Mouse (Mus musculus) mouse trophoblast stem cell (cell line): ENCODE results near the gene Zfp420.
"Not testable (repeated sequence)": the region's sequence is repeated elsewhere in the genome, so short reads cannot be mapped to it uniquely, and the experiment has no call there.

ENCODE experiments used
- in situ Hi-C, 2 experiments: fragments of 300-500 bp; cut with MseI, MboI; formaldehyde crosslinking; loops; 2 replicates in 1 of 2; 3 replicates in 1 of 2; pipeline ENCODE4 v1.15.1; 2025

Zfp420 gene

GRCm38 (mm10) chr7:29859532-29860517 is at the start of gene Zfp420:
Zfp420 (plus strand) TSS chr7:29859979.
- in situ Hi-C loops, result no loop called here

DNA sequence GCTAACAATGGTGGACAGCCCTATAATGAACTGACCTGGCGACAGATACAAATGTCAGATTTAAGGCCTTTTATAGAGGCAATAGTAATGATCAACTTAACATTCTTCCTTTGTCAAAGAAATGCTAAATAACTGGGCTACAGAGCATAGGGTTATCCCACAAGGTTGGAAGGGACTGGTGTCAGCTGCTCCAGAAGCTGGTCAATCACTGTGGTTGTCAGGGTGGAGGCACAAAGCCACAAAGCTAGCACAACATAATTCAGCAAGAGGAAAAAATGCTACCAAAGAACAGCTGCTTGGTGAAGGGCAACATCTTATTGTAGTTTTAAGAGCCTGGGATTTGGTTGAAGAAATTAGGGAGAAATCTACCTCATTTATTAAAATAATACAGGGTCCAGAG is 47.5 kb upstream of the Zfp420 start:
- in situ Hi-C loops, result no loop called here

DNA sequence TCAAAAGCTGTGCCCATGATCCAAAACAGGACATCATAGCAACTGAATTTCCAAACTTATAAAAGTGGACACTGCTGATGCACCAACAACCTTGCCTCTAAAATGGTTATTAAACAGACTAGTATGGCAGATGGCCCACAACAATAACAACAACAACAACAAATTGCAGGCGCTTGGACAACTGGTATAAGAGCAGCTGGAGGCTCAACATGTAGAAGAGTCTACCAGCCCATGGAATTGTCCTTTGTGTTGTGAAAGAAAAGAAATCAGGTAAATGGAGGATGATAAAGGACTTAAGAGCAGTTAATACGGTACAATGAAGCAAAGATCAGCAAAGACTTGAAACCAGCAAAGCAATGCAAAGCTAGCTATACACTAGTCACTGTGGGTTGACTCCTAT is 45.4 kb upstream of the Zfp420 start:
- in situ Hi-C loops, result no loop called here

- in situ Hi-C loops, result no loop called here
Observed at GRCm38 (mm10) chr7:29815061-29815784, 44.6 kb upstream of the Zfp420 start.

- in situ Hi-C loops, result no loop called here
Observed at GRCm38 (mm10) chr7:29815910-29816429, 43.8 kb upstream of the Zfp420 start, which contains the start of gene Zfp790. Zfp790 (plus strand) TSS chr7:29816114.

GRCm38 (mm10) chr7:29818619-29819254 is 41.0 kb upstream of the Zfp420 start:
- in situ Hi-C loops, result no loop called here

- in situ Hi-C loops, result no loop called here
Observed at GRCm38 (mm10) chr7:29828001-29828400, 31.8 kb upstream of the Zfp420 start.

DNA sequence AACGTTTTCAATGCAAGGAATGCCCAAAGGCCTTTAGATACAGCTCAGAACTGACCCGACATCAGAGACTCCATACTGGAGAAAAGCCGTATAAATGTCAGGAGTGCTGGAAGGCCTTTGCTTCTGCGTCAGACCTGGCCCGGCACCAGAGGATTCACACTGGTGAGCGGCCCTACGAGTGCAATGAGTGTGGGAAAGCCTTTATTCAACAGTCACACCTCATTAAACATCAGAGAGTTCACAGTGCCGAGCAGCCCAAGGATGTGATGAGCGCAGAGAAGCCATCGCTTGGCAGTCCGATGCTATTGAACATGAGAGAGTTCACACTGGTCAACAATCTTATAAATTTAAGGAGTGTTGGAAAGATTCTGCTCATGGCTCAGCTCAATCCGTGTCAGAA is 30.0 kb upstream of the Zfp420 start:
- in situ Hi-C loops, result no loop called here

DNA sequence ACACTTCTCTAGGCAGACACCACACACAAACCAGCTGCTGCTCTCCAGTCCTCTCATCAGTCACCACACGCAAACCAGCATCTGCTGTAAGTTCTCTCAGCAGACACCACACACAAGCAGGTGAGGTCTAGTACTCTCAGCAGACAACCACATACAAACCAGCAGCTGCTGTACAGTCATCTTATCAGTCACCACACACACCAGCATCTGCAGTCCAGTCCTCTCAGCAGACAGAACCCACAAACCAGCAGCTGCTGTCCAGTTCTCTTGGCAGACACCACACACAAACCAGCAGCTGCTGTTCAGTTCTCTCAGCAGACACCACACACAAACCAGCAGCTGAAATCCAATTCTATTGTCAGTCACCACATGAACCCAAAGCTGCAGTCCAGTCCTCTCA is 23.0 kb upstream of the Zfp420 start:
- in situ Hi-C loops, result no loop called here

DNA sequence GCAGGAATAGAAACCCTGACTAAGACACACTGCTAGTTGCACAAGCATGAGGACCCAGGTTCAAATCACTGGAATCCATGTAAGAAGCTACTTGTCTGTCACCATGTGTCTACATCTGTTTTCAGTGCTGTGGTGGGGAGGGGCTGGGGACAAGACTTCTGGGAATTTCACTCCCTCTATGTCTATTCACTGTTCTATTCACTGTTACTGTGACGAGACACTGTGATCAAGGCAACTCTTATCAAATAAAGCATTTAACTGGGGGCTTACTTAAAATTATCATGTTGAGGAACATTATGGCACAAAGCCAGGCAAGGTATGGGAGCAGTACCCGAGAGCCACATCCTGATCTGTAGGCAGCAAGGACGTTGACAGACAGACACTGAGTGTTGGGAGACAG is 20.5 kb upstream of the Zfp420 start:
- in situ Hi-C loops, result no loop called here

GRCm38 (mm10) chr7:29842105-29842504 is 17.7 kb upstream of the Zfp420 start:
- in situ Hi-C loops, result no loop called here

DNA sequence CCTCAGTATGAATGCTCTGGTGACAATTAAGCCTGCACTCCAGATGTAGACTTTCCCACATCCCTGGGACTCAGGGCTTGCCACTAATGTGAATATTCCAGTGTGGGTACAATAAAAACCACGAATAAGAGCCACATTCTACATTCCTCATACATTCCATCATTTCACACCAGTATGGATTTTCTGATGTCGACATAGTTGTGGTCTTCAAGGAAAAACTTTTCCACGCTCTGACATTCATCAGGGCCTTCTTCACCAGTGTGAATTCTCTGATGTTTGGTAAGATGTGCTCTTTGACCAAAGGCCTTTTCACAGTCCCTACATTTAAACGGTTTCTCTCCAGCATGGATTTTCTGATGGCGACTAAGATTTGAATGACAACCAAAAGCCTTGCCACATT is 15.2 kb upstream of the Zfp420 start:
- in situ Hi-C loops, result no loop called here

DNA sequence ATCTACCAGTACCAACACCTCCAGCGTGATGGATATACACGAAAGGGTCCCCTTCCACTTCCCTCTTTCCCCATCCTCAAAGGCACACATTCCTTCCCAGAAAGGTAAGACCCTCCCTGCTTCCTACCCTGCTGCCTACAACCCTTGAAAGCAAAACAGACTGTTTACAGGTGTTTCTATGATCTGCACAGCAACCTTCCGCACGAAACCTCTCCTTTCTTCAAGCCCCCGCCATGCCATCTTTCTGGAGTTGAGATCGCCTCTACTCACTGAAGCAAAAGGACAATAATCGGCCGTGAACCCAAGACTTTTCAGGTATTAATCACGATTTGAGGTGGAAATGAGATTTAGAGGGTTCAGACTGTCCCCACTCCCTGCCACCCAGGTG is 7.0 kb upstream of the Zfp420 start:
- in situ Hi-C loops, result no loop called here

DNA sequence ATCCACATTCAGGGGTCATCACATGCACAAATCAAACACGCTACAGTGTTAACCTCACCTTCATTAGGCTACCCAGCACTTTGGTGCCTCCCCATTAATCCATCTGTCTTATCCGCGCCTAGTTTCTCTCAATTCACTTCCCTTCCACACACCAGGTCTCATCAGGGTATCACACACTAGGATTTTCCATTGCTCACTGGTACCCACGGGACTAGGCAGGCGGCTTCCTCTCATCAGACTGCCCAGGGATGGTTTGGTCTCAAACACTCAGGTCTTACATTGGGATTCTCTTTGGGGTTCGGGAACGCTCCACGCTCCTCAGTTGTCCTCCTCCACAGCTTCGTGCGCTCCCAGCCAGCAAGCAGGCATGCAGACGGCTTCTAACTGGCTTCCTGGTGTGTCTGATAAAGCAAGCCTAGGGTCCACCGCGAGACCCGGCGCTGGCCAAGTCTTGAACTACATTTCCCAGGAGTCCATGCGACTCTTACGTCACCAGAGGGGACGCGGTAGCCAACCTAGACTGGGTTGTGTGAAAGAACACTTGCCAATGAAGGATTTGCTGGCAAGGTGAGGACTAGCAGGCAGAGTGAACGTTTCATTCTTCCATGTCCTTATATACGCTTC is 6.4 kb upstream of the Zfp420 start, which contains the start of gene Zfp940:
Gene Zfp940 (minus strand): TSS at position 451 of the 624 bp plus-strand sequence.
- in situ Hi-C loops, result no loop called here

DNA sequence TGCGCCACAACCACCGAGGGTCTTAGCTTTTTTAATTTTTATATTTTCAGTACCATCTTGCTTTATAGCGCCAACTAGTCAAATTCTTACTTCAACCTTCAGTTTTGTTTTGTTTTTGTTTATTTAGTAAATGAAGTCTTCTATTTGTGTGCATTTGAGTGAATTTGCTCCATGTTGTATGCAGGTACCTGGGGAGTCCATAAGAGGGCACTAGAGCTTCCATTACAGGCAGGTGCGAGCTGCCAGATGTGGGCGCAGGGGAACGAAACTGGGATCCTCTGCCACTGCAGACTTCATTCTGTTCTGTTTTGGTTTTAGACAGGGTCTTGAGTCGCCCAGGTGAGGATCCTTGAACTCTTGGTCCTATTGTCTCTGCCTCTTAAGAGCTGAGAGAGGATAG is 1.9 kb downstream of the Zfp420 start:
- in situ Hi-C loops, result no loop called here

- in situ Hi-C loops, result no loop called here
Observed at GRCm38 (mm10) chr7:29874256-29874655, 14.5 kb downstream of the Zfp420 start.

DNA sequence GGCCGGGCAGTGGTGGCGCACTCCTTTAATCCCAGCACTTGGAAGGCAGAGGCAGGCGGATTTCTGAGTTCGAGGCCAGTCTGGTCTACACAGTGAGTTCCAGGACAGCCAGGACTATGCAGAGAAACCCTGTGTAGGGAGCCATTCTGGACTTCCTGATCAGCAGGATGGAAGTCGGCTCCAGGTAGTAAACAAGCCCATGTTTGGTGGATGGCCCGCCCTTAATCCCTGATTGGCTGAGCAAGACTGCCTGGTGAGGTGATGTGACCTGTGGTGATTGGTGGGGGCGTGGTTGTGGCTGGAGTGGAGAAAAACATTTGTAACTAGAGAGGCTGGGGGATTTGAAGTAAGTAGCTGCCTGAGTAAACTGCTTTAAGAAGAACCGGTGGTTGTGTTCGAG is 17.8 kb downstream of the Zfp420 start:
- in situ Hi-C loops, result not testable (repeated sequence)

GRCm38 (mm10) chr7:29880056-29880455 is 20.3 kb downstream of the Zfp420 start:
- in situ Hi-C loops, result no loop called here

DNA sequence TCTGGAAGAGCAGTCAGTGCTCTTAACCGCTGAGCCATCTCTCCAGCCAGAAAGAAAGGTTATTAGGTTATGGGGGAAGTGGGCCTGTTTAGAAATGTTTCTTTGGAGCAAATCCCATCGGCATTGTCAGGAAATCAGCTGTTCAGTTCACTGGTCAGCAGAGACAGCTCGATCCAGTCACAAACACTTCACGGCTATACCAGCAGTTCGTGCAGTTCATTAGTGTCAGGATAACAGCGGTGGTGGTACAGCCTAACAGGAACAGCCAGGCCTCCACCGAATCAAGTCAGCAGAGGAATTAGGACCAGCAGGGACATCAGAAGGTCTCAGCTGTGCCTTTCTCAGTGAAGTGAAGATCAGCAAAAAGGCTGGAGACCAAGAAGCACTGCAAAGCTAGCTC is 21.1 kb downstream of the Zfp420 start:
- in situ Hi-C loops, result no loop called here

- in situ Hi-C loops, result no loop called here
Observed at GRCm38 (mm10) chr7:29890501-29890900, 30.7 kb downstream of the Zfp420 start.

GRCm38 (mm10) chr7:29892756-29893155 is 33.0 kb downstream of the Zfp420 start:
- in situ Hi-C loops, result no loop called here
